Mouse (Mus musculus) adrenal gland, postnatal 36 days (tissue): Measurements from ENCODE around the gene 4933430I17Rik. TPM values are rescaled to one million over a fixed set of nuclear protein-coding genes. Genes with fewer than 3 reads are reported as not detected.
A peak's percentile ranks its signal among the peaks of the same experiment; 100 is the strongest.
"Not testable (repeated sequence)": the region's sequence is repeated elsewhere in the genome, so short reads cannot be mapped to it uniquely, and the experiment has no call there.

Experiments
- DNase-seq, 2 experiments: peaks; one replicate each; pipeline ENCODE4 v3.0.0; 2021; ENCODE audit warnings: mixed read lengths in 1 of 2
- long read RNA-seq, 2 experiments: library from polyadenylated mRNA; stranded (forward); transcript quantifications; one replicate each; pipeline ENCODE4 v2.0.0; 2021; ENCODE audit warnings: borderline sequencing depth in 2 of 2
- total RNA-seq, 2 experiments: library from RNA; stranded (reverse); gene quantifications; 2 replicates each; pipeline ENCODE4 v1.2.3; 2021

Gene 4933430I17Rik
- total RNA-seq, result under 1 TPM; 0.36 to 0.56 TPM
- long read RNA-seq, experiment 1, result 0 reads
- long read RNA-seq, experiment 2, partial matches to known transcripts, result 0 of 1 reads
- long read RNA-seq, experiment 2, other reads (novel, unspliced or antisense), result 1 of 1 reads

DNA sequence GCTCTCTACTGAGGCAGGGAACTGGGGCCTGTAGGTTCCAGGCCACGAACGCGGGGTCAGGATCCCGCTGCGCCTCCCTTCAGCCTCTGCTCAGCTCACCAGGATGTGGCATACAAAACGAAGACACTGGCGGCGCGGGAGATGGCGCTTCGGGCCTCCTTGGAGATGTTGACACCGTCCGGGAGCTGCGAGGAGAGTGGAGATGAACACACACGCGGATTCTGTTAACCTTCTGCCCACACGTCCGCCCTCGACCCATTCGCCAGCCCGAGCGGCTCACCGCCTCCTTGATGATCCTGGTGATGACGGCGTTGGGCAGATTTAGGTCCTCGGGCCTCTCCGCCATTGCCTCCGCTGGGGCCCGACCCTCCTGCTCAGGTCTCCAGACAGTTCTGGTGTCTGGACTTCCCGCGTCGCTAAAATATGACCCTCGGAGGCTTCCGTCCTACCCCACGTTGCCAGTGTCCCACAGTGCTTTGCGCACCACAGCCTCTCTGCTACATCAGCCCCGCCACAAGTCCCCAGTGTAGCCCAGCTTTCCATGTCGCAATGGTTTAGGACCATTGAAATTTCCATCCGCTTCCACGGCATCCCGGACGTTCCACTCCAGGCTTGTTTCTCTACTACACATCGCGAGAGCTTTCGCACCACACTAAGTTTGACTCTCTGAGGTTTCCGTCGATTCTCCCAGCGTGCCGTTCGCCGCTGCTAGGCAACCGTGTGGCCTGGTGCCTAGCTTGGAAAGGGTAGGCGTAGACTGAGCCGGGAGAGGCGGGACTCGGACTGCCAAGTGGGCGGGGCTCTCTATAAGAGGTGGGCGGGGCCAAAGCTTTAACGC, at the start of gene 4933430I17Rik, which contains the start of gene Pole3:
Gene 4933430I17Rik, plus strand, starts transcription at position 719 of the 838 bp plus-strand sequence.
Gene Pole3, minus strand, starts transcription at position 418 of the 838 bp plus-strand sequence.
- peak; percentile 97 for DNase-seq

DNA sequence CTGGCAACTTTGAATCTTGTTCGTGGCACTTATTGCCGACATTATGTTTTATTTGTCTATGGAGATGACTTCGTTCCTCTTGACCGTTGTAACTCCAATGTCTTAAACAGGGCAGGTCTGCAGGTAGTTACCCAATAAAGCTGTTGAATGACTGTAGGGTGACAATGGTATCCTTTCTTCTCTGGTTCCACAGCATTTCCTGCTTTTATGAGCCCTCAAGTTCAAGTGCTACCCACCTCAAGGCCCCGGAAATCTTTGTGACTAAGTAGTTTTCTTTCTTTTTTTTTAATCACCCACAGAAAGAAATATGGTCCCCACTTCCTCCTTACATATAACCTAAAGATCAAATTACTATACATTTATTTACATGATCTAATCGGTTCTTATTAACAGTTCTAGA, 49.4 kb upstream of the 4933430I17Rik start:
- no peak for DNase-seq

DNA sequence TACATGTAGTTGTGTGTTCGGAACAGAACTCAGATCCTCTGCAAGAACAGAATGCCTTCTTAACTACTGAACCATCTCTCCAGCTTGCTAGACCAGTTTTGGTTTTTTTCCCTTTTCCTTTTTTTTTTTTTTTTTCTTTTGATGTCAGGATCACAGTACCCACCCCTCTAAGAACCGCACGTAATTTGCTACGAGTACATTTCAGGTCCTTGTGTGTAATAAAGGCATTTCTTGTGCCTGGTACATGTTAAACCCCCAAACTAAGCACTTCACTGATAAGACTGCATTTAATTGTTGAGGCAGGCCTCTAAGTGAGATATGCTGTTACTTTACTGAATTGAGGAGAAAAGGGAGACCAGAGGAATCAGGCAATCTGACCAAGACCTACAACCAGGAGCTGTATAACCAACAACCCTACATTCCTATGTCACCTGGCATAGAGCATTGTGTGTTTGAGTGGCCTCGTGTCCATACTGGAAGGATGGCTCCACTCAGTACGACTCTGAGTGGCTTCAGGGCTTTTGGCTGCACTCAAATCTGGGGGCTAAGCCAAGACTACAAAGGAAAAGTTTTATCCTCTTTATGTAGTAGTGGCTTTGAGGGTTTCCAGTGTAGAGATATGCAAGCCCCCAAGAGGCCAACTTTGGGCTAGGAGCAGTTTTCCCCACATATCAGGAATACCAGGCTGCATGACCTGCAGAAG, 47.5 kb upstream of the 4933430I17Rik start:
- no peak for DNase-seq

DNA sequence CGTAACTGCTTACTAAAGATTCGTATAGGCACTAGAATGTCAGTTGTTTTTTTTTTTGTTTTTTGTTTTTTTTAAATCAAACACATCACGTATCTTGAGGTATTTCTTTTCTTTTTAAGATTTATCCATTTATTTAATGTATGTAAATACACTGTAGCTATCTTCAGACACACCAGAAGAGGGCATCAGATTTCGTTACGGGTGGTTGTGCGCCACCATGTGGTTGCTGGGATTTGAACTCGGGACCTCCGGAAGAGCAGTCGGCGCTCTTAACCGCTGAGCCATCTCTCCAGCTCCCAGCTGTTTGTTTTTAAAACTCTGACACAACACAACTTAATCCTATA, 45.6 kb upstream of the 4933430I17Rik start:
- not testable (repeated sequence) for DNase-seq

DNA sequence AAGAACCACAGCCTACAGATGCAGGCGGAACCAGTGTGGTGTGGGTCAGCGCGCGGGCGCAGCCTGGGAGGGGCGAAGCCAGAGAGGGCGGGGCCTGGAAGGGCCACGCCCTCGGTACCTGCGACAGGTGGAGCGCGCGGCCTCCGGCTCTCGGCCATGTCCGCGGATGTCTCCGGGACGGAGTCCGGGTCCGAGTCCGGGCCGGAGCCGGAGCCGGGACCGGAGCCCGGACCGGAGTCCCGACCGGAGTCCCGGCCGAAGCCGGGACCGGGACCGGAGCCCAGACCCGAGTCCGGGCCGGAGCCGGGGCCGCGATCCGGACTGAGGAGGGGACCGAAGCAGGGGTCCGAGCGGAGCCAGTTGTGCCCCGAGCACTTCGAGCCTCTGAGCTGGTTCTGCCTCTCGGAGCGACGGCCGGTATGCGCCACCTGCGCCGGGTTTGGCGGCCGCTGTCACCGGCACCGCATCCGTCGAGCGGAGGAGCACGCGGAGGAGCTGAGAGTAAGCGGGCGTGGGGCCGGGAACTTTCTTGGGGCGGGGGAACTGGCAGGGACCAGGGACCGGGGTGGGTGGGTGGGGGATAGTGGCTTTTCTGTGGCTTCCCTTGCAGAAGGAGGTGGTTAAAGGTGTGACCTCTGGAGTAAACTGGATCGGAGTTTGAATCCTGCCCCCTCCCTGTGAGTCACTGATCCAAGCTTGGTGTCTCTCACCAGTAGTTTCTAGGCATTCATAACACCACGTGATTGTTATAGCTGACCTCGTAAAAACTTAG, 45.0 kb upstream of the 4933430I17Rik start, which contains the start of gene Bspry:
Gene Bspry, plus strand, starts transcription at position 117 of the 772 bp plus-strand sequence.
- peak; percentile 54 to 64 for DNase-seq

- peak; percentile 27 to 56 for DNase-seq
These were observed 44.2 kb upstream of the 4933430I17Rik start for GRCm38 (mm10) chr4:62480709-62481605.

DNA sequence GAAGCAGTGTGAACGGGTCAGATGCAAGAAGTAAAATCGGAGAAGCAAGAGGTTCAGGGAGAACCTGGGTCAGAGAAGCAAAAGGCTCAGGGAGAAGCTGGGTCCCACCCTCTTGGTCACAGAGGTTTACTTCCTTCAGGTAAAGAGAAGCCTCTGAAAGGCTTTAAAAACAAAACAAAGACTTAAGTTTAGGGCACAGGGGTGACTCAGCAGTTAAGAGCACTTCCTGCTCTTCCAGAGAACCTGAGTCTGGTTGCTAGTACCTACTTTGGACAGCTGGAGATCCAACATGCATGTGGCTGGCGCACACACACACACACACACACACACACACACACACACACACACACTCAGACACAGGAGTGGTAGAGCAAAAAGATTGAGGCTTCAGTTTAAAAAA, 40.2 kb upstream of the 4933430I17Rik start:
- DNase-seq, result no peak

GRCm38 (mm10) chr4:62485450-62486161, 39.6 kb upstream of the 4933430I17Rik start:
- peak; percentile 38 to 51 for DNase-seq

GRCm38 (mm10) chr4:62486162-62486696, 38.9 kb upstream of the 4933430I17Rik start:
- no peak for DNase-seq

DNA sequence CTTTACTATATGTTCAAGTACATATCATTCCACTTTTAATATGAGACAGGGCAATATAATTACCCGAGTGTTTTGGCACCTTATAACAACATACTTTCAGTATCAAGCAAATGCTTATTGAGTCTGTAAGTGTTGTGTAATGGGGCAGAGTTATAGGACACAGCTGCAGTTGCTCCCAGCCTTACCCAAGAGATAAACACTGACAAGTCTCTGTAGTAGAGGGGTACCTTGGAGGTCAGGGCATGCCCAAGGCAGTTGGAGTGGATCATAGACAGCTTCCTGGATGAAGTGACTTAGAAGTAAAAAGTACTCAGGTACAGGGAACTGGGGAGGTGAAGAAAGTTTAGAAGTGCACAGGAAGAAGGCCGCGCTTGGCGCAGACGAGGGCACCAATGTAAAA, 38.0 kb upstream of the 4933430I17Rik start:
- no peak for DNase-seq

GRCm38 (mm10) chr4:62487914-62488313, 37.3 kb upstream of the 4933430I17Rik start:
- no peak for DNase-seq

GRCm38 (mm10) chr4:62492682-62493081, 32.5 kb upstream of the 4933430I17Rik start:
- DNase-seq, result no peak

- DNase-seq, result no peak
These were observed 30.9 kb upstream of the 4933430I17Rik start for GRCm38 (mm10) chr4:62494230-62494629.

- peak in 1 of 2 experiments; percentile 57 for DNase-seq
These were observed 29.2 kb upstream of the 4933430I17Rik start for GRCm38 (mm10) chr4:62495946-62496345.

GRCm38 (mm10) chr4:62496815-62497214, 28.4 kb upstream of the 4933430I17Rik start:
- peak; percentile 82 to 83 for DNase-seq

GRCm38 (mm10) chr4:62500799-62501198, 24.4 kb upstream of the 4933430I17Rik start:
- DNase-seq, result no peak

DNA sequence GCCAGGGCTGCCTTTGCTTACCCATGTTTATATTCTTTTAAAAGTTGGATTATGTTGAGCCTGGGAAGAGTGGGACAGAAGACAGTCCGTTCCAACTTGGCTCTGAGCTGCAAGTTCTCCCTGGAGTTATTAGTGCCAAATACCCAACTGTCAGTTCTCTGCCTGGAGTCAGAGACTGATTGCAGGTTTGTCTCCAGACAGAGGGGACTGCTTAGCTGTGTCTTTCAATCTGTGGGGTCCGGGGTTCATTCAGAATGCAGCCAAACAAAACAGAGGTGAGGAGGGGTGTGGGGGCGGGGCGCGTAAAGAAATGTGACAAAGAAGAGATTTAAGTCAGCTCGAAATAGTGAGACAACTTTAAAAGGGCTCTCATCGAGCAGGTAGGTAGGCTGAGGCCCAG, 23.6 kb upstream of the 4933430I17Rik start:
- DNase-seq, result no peak

GRCm38 (mm10) chr4:62501964-62502732, 23.0 kb upstream of the 4933430I17Rik start:
- peak; percentile 94 to 95 for DNase-seq

- no peak for DNase-seq
These were observed 22.2 kb upstream of the 4933430I17Rik start for GRCm38 (mm10) chr4:62502969-62503368.
